Mouse (Mus musculus) liver, postnatal 0 days (tissue): ENCODE measurements at regions not wholly inside any gene's neighbourhood (a gene's known extent, or its start where the extent isn't known, plus 50 kb on each side); places are given as distances from the start of the nearest gene placed in this dataset.

ENCODE experiments used
- CTCF ChIP-seq: sonication (generic); IDR thresholded peaks from 2 replicates; pipeline ENCODE4 v1.5.1; 2016; ENCODE audit warnings: antibody characterized with exemption, low read depth
- EP300 ChIP-seq: IDR thresholded peaks from 2 replicates; pipeline ENCODE4 v1.6.1; 2016; ENCODE audit warnings: antibody characterized with exemption, low read depth, mild to moderate bottlenecking

DNA sequence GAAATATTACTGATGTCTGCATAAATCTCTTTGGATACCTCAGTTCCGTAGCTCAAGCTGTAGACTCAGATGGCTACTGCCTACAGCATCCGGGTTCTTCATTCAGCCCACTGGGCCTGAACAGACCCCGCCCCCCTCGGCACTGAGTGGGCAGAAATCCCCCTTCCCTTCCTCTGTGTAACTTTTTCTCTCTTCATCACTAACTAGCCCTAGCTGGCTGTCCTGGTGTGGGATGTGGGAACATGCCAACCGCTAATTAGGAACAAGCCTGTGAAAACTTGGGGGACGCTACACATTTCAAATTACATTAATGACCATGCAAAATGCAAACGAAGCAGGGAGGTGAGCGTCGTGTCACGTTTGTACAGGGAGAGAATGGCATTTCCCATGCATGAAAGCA is 147.5 kb downstream of the Sp3 start:
- no peak for TF ChIP-seq CTCF
- no peak for TF ChIP-seq EP300
